Comparison of ENCODE assay signal across 10 mouse cellular contexts in the genomic region with DNA sequence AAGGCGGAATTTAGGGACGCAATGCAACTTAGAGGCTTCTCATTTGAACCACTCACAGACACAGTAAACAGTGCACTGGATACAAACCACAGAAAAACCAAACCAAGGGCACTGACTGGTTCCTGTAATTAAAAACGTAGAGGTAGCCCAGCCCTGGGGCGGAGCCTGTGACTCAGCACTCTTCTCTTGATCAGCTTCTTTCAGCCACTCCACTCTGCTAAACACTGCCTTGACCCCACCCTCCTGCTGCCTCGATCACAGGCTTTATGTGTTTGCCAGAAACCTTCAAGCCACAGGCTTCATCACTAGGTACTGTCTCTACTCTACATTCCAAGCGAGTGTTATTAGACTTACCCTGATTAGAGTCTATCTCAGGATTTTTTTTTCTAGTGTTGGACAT. TPM values are rescaled to one million over a fixed set of nuclear protein-coding genes. Genes with fewer than 3 reads are reported as not detected.
A peak's percentile ranks its signal among the peaks of the same experiment; 100 is the strongest.
DNase-seq lines count a peak whose midpoint lies in the region; ATAC-seq lines count a peak whose summit lies in the region.
"Had no signal": no experiment of that assay in that cellular context is flagged by ENCODE, and none has a peak within 500 bp of the region (broad histone marks: within the 10 kb centered on the region; RNA-seq: fewer than 3 reads in every experiment).

No protein-coding gene starts in this region.

- H3K4me1 ChIP-seq in intestine, embryonic 16.5 days (ENCODE audit: control insufficient read depth, insufficient read depth, low read length), result no peaks in the 10 kb centered on the region

- peak; percentile 87 for ATAC-seq in intestine, embryonic 16.5 days
- ATAC-seq: forebrain, embryonic 15.5 days had no signal

- H3K9me3 ChIP-seq in intestine, embryonic 16.5 days (ENCODE audit: control insufficient read depth, low read length), result no peaks in the 10 kb centered on the region
- H3K9me3 ChIP-seq: forebrain, embryonic 15.5 days had no signal

- H3K27me3 ChIP-seq in intestine, embryonic 16.5 days (replicated peaks; ENCODE audit: control insufficient read depth, insufficient read depth, low read length), result no peaks in the 10 kb centered on the region
- H3K27me3 ChIP-seq: forebrain, embryonic 15.5 days had no signal

- no peak overlapping the region for H3K27ac ChIP-seq in intestine, embryonic 16.5 days (ENCODE audit: low read length)
- H3K27ac ChIP-seq in macrophage, result peak overlapping the region; percentile 28; the same call in 1 of the 2 replicates
- H3K27ac ChIP-seq: forebrain, embryonic 15.5 days had no signal

- no peak overlapping the region for H3K4me2 ChIP-seq in intestine, embryonic 16.5 days (ENCODE audit: low read depth, low read length)
- H3K4me2 ChIP-seq: forebrain, embryonic 15.5 days had no signal

- peak; percentile 19 to 22 for DNase-seq in B cell, adult 2 months
- peak; percentile 98 for DNase-seq in R1 (ENCODE audit: low read depth, low spot score)
- no peak for DNase-seq in right cerebral cortex, adult 2 months (ENCODE audit: low spot score in 2 of 2)
- DNase-seq in heart, postnatal 4 days, result no peak
- no peak for DNase-seq in embryo, embryonic 10.5 days (ENCODE audit: low spot score)
- DNase-seq in layer of hippocampus, adult 11-12 months (ENCODE audit: low spot score), result no peak

- no peaks in the 10 kb centered on the region for H3K36me3 ChIP-seq in intestine, embryonic 16.5 days (ENCODE audit: control insufficient read depth, insufficient read depth, low read length)
- no peaks in the 10 kb centered on the region for H3K36me3 ChIP-seq in macrophage (ENCODE audit: inconsistent target)
- H3K36me3 ChIP-seq: forebrain, embryonic 15.5 days had no signal

- H3K4me3 ChIP-seq in intestine, embryonic 16.5 days (ENCODE audit: low read length), result no peak overlapping the region
- H3K4me3 ChIP-seq in macrophage (ENCODE audit: inconsistent target), result no peak overlapping the region
- H3K4me3 ChIP-seq: forebrain, embryonic 15.5 days had no signal

- 38% methylated on average over 6 of the region's 6 CpGs for WGBS in intestine, embryonic 16.5 days
- WGBS in macrophage (ENCODE audit: missing documents), result 51% methylated on average over 5 of the region's 6 CpGs

- H3K9ac ChIP-seq in intestine, embryonic 16.5 days (ENCODE audit: low read depth, low read length), result no peak overlapping the region
- H3K9ac ChIP-seq: forebrain, embryonic 15.5 days had no signal

- H3K79me2 ChIP-seq in macrophage (ENCODE audit: inconsistent target), result no peaks in the 10 kb centered on the region

RNA-seq across cellular contexts. Expression of a gene that starts 37.3 kb away (rescaled TPM):
- not detected in 2 replicates for polyA plus RNA-seq in intestine, embryonic 16.5 days (2015; fragmentation: Nextera tagmentation; extraction: Ambion mirVana)
- total RNA-seq in macrophage (2018; cell fraction: chromatin; rRNA removed), result not detected
- not detected for total RNA-seq in macrophage (2018; cell fraction: cytosol; rRNA removed)
- total RNA-seq in macrophage (2018; cell fraction: nucleus; rRNA removed), result not detected
- not detected in 3 replicates for polyA plus RNA-seq in macrophage (2018)
- not detected for total RNA-seq in heart, postnatal 4 days (2021)
- polyA plus RNA-seq: forebrain, embryonic 15.5 days; intestine, embryonic 14.5 days had no signal

RNA-seq across cellular contexts. Expression of a gene that starts 43.6 kb away (rescaled TPM):
- polyA plus RNA-seq in intestine, embryonic 16.5 days (2015; fragmentation: Nextera tagmentation; extraction: Ambion mirVana), result 33.3 and 35.0 TPM in 2 replicates
- total RNA-seq in macrophage (2018; cell fraction: chromatin; rRNA removed), result 100 to 1,000 TPM in 15 of 26 experiments, 10 to 100 TPM in 11; 30.7 to 237 (median 121) TPM
- total RNA-seq in macrophage (2018; cell fraction: cytosol; rRNA removed), result 10 to 100 TPM; 21.0 to 83.6 (median 68.2) TPM
- total RNA-seq in macrophage (2018; cell fraction: nucleus; rRNA removed), result 100 to 1,000 TPM in 11 of 26 experiments, 10 to 100 TPM in 15; 32.4 to 243 (median 74.9) TPM
- polyA plus RNA-seq in macrophage (2018), result 49.5 to 59.1 TPM (median 51.3 TPM) in 3 replicates
- total RNA-seq in heart, postnatal 4 days (2021), result 10 to 100 TPM; 69.3 to 70.3 TPM

Comparison
In these comparisons a context has a peak if more than half of its experiments do, and no peak if none do; other contexts are left out.
1. DNase-seq: peak in B cell, adult 2 months (2 of 2) and R1 (single experiment); none in right cerebral cortex, adult 2 months (0 of 2), heart, postnatal 4 days (single experiment), embryo, embryonic 10.5 days (single experiment) and layer of hippocampus, adult 11-12 months (single experiment).